Mouse (Mus musculus) limb, embryonic 14.5 days (tissue): Measurements from ENCODE around the gene Pced1b. TPM values are rescaled to one million over a fixed set of nuclear protein-coding genes. Genes with fewer than 3 reads are reported as not detected.

Experiments
- ATAC-seq: fragments of 200-750 bp; cut with Nextera tagmentation; 2 replicates; pipeline ENCODE4 v1.8.0; 2017; ENCODE audit warnings: low read depth, moderate number of reproducible peaks, moderate TSS enrichment; ENCODE audit not compliant: low FRiP score
- DNase-seq: peaks from one replicate; pipeline ENCODE4 v3.0.0-alpha.2; 2015; ENCODE audit warnings: low spot score
- H3K27ac ChIP-seq: fragments of 300-500 bp; sonication (generic); replicated peaks from 2 replicates; pipeline ENCODE4 v1.5.1; 2014; ENCODE audit warnings: low read depth, mild to moderate bottlenecking, low read length, moderate library complexity, mixed read lengths
- H3K27me3 ChIP-seq: fragments of 300-500 bp; sonication (generic); 2 replicates; pipeline ENCODE4 v1.6.1; 2014; ENCODE audit warnings: low read length, mixed read lengths; ENCODE audit not compliant: control insufficient read depth, insufficient read depth
- H3K36me3 ChIP-seq: fragments of 300-500 bp; sonication (generic); 2 replicates; pipeline ENCODE4 v1.6.1; 2014; ENCODE audit warnings: mild to moderate bottlenecking, low read length, moderate library complexity, mixed read lengths; ENCODE audit not compliant: control insufficient read depth, insufficient read depth
- H3K4me1 ChIP-seq: fragments of 300-500 bp; sonication (generic); 2 replicates; pipeline ENCODE4 v1.6.1; 2014; ENCODE audit warnings: antibody characterized with exemption, low read length, mixed read lengths; ENCODE audit not compliant: control insufficient read depth, insufficient read depth
- H3K4me2 ChIP-seq: fragments of 300-500 bp; sonication (generic); replicated peaks from 2 replicates; pipeline ENCODE4 v1.6.1; 2014; ENCODE audit warnings: low read depth, mild to moderate bottlenecking, low read length, moderate library complexity; ENCODE audit not compliant: severe bottlenecking
- H3K4me3 ChIP-seq: fragments of 300-500 bp; sonication (generic); replicated peaks from 2 replicates; pipeline ENCODE4 v1.5.1; 2014; ENCODE audit warnings: low read length
- H3K9ac ChIP-seq: fragments of 300-500 bp; sonication (generic); 2 replicates; pipeline ENCODE4 v1.6.1; 2014; ENCODE audit warnings: mild to moderate bottlenecking, low read depth, low read length, moderate library complexity; ENCODE audit not compliant: severe bottlenecking
- H3K9me3 ChIP-seq: fragments of 300-500 bp; sonication (generic); 2 replicates; pipeline ENCODE4 v1.6.1; 2016; ENCODE audit warnings: low read length; ENCODE audit not compliant: control insufficient read depth
- POLR2A ChIP-seq: fragments of 200-500 bp; IDR thresholded peaks from 2 replicates; pipeline ENCODE4 v1.8.0; 2012; ENCODE audit warnings: inconsistent platforms, mild to moderate bottlenecking, moderate library complexity, borderline replicate concordance; ENCODE audit not compliant: insufficient read depth, insufficient read length; ENCODE audit errors: extremely low read depth
- WGBS: fragments of 180-500 bp; shearing (Covaris S2); extraction: QIAGEN DNeasy Blood & Tissue Kit; methylation state at CpG from one replicate; pipeline ENCODE4 v1.1.7; 2014; 5-methylcytosine and 5-hydroxymethylcytosine counted together
- polyA plus RNA-seq, 2 experiments: library from polyadenylated mRNA; depleted of rRNA in 1 of 2; stranded (reverse) in 1 of 2; unstranded in 1 of 2; fragments of >200 nt; fragmentation: Nextera tagmentation in 1 of 2; extraction: Ambion mirVana in 1 of 2; gene quantifications; 2 replicates each; pipeline versions ENCODE4 v1.2.1 to v1.2.3; 2012 to 2014

Pced1b gene
- polyA plus RNA-seq, 2 experiments: 3.8 to 7.9 TPM

GRCm38 (mm10) chr15:97346897-97347296 is 100.0 kb downstream of the Pced1b start:
- Histone ChIP-seq H3K27me3 (no peaks in the 10 kb centered on the region), H3K9ac (no peak overlapping the region), H3K9me3 (no peaks in the 10 kb centered on the region), H3K27ac (no peak overlapping the region), H3K4me1 (0 out of 2 replicates have a peak, but pooled peaks cover 3% of the 10 kb centered on the region), H3K4me3 (no peak overlapping the region), H3K4me2 (no peak overlapping the region), H3K36me3 (no peaks in the 10 kb centered on the region)
- 89% methylated on average over 4 of the region's 4 CpGs for WGBS
- ATAC-seq (no peak), DNase-seq (no peak)
- TF ChIP-seq POLR2A: no peak

- TF ChIP-seq POLR2A: no peak
- H3K9me3 ChIP-seq: no peaks in the 10 kb centered on the region
- no peak overlapping the region for H3K9ac ChIP-seq
- H3K4me3 ChIP-seq: no peak overlapping the region
- no peak for DNase-seq
- no peak overlapping the region for H3K27ac ChIP-seq
- H3K36me3 ChIP-seq: no peaks in the 10 kb centered on the region
- H3K27me3 ChIP-seq: no peaks in the 10 kb centered on the region
- 0 out of 2 replicates have a peak, but pooled peaks cover 3% of the 10 kb centered on the region for H3K4me1 ChIP-seq
- 60% methylated on average over 24 of the region's 24 CpGs for WGBS
- no peak for ATAC-seq
- no peak overlapping the region for H3K4me2 ChIP-seq
Observed at GRCm38 (mm10) chr15:97348566-97349315, 101.8 kb downstream of the Pced1b start.

- H3K9me3 ChIP-seq: no peaks in the 10 kb centered on the region
- no peaks in the 10 kb centered on the region for H3K27me3 ChIP-seq
- H3K4me3 ChIP-seq: no peak overlapping the region
- DNase-seq: no peak
- no peak overlapping the region for H3K9ac ChIP-seq
- no peaks in the 10 kb centered on the region for H3K36me3 ChIP-seq
- ATAC-seq: no peak
- 0 out of 2 replicates have a peak, but pooled peaks cover 3% of the 10 kb centered on the region for H3K4me1 ChIP-seq
- 86% methylated on average over 4 of the region's 4 CpGs for WGBS
- H3K4me2 ChIP-seq: no peak overlapping the region
- TF ChIP-seq POLR2A: no peak
- no peak overlapping the region for H3K27ac ChIP-seq
Observed at GRCm38 (mm10) chr15:97350528-97350927, 103.6 kb downstream of the Pced1b start.

- H3K9me3 ChIP-seq: no peaks in the 10 kb centered on the region
- no peaks in the 10 kb centered on the region for H3K27me3 ChIP-seq
- no peak for TF ChIP-seq POLR2A
- H3K27ac ChIP-seq: no peak overlapping the region
- no peaks in the 10 kb centered on the region for H3K36me3 ChIP-seq
- no peak for ATAC-seq
- DNase-seq: peak; percentile 45
- WGBS: 61% methylated on average over 8 of the region's 8 CpGs
- no peak overlapping the region for H3K4me2 ChIP-seq
- no peak overlapping the region for H3K4me3 ChIP-seq
- H3K4me1 ChIP-seq: 0 out of 2 replicates have a peak, but pooled peaks cover 3% of the 10 kb centered on the region
- H3K9ac ChIP-seq: no peak overlapping the region
Observed at GRCm38 (mm10) chr15:97351016-97351415, 104.1 kb downstream of the Pced1b start.

GRCm38 (mm10) chr15:97351681-97352080 is 104.8 kb downstream of the Pced1b start:
- Histone ChIP-seq H3K36me3 (no peaks in the 10 kb centered on the region), H3K4me3 (no peak overlapping the region), H3K27me3 (no peaks in the 10 kb centered on the region), H3K9ac (no peak overlapping the region), H3K9me3 (no peaks in the 10 kb centered on the region), H3K4me2 (no peak overlapping the region), H3K27ac (no peak overlapping the region), H3K4me1 (0 out of 2 replicates have a peak, but pooled peaks cover 3% of the 10 kb centered on the region)
- DNase-seq (no peak), ATAC-seq (no peak)
- TF ChIP-seq POLR2A: no peak
- WGBS: 87% methylated on average over 5 of the region's 5 CpGs
